Mouse (Mus musculus): ENCODE data around the gene Gm44596. TPM values are rescaled to one million over a fixed set of nuclear protein-coding genes. Genes with fewer than 3 reads are reported as not detected.
"Not testable (repeated sequence)": the region's sequence is repeated elsewhere in the genome, so short reads cannot be mapped to it uniquely, and the experiment has no call there.

Gene Gm44596
- polyA plus RNA-seq, 1 experiment from 2014 or later, result not detected

DNA sequence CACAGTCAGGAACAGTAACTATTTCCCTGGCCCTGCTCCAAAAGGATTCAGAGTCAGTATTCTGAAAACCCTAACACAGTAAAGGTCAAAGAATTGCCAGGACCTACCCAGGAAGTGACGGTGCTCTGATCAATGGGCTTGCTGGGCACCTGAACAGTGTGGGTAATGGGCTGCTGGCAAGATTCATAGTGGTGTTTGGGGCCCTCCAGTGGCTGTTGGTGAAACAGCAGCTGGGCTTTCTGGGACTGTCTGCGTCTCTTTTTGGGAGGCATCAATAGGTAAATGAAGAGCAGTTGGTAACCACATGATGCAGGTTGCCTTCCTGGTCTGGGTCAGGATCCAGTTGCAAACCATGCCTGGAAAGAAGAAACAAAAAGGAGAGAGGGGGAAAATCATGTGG, 16.3 kb upstream of the Gm44596 start:
- WGBS, result 5% methylated on average over 2 of the region's 2 CpGs
- Histone ChIP-seq H3K9ac (no peak overlapping the region), H3K4me1 (peaks cover 34% of the 10 kb centered on the region), H3K9me3 (no peaks in the 10 kb centered on the region), H3K4me3 (no peak overlapping the region), H3K27ac (no peak overlapping the region), H3K4me2 (no peak overlapping the region), H3K36me3 (replicated peaks) (0 out of 2 replicates have a peak, but pooled peaks cover 7% of the 10 kb centered on the region), H3K27me3 (replicated peaks) (no peaks in the 10 kb centered on the region)
- ATAC-seq (replicated peaks), result no peak

DNA sequence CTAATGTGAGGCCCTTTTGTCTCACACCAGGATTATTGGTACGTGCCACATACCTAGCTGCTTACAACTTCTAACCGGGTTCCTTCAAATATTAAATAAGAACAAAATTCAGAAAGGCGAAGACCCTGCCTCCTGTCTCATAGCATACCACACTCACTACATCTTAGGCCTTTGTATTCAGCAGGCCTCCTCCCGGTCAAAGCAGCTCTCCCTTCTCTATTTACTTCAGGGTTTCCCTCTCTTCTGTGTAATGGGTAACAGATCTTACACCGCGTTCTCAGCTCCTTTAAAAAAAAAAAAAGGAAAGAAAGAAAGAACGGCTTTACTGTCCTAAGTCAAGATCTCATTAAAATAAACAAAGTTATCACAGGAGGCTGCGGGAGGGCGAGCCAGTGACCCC, 13.4 kb upstream of the Gm44596 start:
- Histone ChIP-seq H3K27ac (peak overlapping the region; percentile 86), H3K36me3 (replicated peaks) (0 out of 2 replicates have a peak, but pooled peaks cover 7% of the 10 kb centered on the region), H3K4me2 (peak overlapping the region; percentile 94), H3K4me1 (peaks cover 18% of the 10 kb centered on the region), H3K4me3 (peak overlapping the region; percentile 61), H3K9me3 (no peaks in the 10 kb centered on the region), H3K9ac (peak overlapping the region; percentile 69), H3K27me3 (replicated peaks) (no peaks in the 10 kb centered on the region)
- 12% methylated on average over 9 of the region's 9 CpGs for WGBS
- ATAC-seq (replicated peaks), result no peak

DNA sequence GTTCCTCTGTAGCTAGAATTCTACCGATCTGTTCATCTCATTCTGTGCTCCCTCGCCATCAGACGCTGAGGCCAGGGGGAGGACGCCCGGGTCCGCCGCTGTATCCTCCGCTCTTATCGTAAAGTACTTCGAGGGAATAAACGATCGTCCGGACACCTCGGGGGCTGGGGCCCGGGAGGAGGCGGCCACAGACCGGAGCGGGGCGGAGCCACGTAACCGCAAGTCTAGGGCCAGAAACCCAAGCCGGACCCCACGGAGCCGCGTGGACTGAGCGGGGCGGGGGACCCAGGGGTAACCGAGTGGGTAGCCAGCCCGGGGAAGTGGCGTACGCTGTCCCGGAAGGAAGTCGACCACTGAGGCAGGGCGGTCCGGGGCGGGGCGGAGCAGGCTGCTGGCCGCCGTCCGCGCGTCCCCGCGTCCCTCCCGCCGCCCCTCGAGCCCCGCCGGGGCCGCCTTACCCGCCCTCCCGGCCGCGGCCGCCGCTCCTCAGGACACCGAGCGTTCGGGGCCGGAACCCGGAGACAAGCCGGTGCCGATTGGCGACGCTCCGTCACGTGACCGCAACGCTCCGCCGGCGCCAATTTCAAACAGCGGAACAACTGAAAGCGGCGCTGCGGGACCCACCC, 12.8 kb upstream of the Gm44596 start, which contains the start of the genes Rhno1 and Foxm1:
Rhno1 (minus strand) TSS at position 531 of the 626 bp plus-strand sequence.
Foxm1 (plus strand) TSS at position 587 of the 626 bp plus-strand sequence.
- under 1% methylated on average over 53 of the region's 76 CpGs for WGBS
- no peaks in the 10 kb centered on the region for H3K9me3 ChIP-seq
- peak within 1 kb of the TSS; percentile 94 for H3K4me2 ChIP-seq
- H3K27ac ChIP-seq, result peak within 1 kb of the TSS; percentile 86
- H3K36me3 ChIP-seq (replicated peaks), result 0 out of 2 replicates have a peak, but pooled peaks cover 7% of the 10 kb centered on the region
- H3K9ac ChIP-seq, result peak within 1 kb of the TSS; percentile 69
- H3K27me3 ChIP-seq (replicated peaks), result no peaks in the 10 kb centered on the region
- peaks cover 18% of the 10 kb centered on the region for H3K4me1 ChIP-seq
- peak; percentile 91 for ATAC-seq (replicated peaks)
- H3K4me3 ChIP-seq, result peak within 1 kb of the TSS; percentile 61

DNA sequence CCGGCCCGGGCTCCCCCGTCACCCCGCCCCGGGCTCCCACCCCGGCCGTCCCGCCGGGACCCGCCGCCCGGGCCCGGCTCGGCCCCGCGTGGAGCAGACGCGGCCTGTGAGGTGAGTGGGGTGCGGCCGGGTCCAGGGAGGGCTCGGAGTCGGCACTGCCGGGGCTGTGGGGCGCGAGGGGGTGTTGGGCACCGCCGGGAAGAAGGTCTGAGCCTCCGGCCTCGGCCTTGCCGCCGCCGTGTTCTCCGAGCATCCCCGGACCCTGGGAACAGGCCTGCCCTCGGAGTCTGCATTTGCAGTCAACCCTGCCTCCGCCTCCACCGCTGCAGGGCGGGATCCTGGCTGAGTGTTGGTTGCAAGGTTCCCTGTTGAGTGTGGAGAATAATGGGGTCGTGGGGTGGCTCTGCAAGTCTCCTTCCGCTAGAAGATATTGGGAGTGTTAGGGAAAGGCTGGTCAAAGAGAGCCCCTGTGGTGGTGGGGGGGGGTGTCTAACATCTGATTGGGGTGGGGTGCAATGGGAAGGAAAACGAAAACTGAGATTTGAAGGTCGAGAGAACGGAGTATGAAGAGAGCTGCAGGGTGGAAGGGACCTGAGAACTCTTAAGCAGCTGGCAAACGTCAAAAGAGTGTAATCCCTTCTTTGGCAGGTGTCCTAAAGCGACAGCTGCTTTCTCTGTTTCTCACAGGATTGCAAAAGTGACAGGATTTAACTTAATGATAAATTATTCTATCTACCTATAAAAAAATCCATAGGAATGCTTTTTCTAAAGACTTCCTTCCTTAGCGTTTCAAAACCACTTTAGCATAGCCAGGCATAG, 12.1 kb upstream of the Gm44596 start:
- H3K27ac ChIP-seq, result peak overlapping the region; percentile 86; the same call in 1 of the 2 replicates
- WGBS, result under 1% methylated on average over 22 of the region's 46 CpGs
- peak overlapping the region; percentile 61 for H3K4me3 ChIP-seq
- no peaks in the 10 kb centered on the region for H3K9me3 ChIP-seq
- H3K27me3 ChIP-seq (replicated peaks), result no peaks in the 10 kb centered on the region
- H3K36me3 ChIP-seq (replicated peaks), result 0 out of 2 replicates have a peak, but pooled peaks cover 5% of the 10 kb centered on the region
- ATAC-seq (replicated peaks), result peak; percentile 71
- H3K4me1 ChIP-seq, result peaks cover 18% of the 10 kb centered on the region
- H3K9ac ChIP-seq, result peak overlapping the region; percentile 69
- H3K4me2 ChIP-seq, result peak overlapping the region; percentile 94

DNA sequence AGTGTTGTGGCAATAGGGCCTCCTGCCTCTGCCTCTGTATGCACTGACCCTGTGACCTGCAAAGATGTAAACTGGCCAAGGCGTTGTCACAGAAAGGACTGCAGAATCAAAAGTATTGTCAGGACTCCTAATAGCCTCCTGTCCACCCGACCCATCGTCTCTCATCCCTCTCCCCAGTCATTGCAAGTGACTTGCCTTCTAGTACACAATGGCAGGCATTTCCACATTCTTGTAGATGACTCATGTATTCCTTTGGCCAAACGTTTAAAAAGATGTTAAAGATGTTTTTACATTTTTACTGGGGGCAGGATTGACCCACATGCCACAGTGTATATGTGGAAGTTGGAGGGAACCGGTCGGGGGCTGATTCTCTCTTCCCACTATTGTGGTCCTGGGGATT, 10.6 kb upstream of the Gm44596 start:
- no peak overlapping the region for H3K4me3 ChIP-seq
- H3K27me3 ChIP-seq (replicated peaks), result no peaks in the 10 kb centered on the region
- peaks cover 18% of the 10 kb centered on the region for H3K4me1 ChIP-seq
- no peak overlapping the region for H3K27ac ChIP-seq
- no peak overlapping the region for H3K4me2 ChIP-seq
- WGBS, result 77% methylated on average over 6 of the region's 6 CpGs
- H3K9ac ChIP-seq, result no peak overlapping the region
- H3K36me3 ChIP-seq (replicated peaks), result no peaks in the 10 kb centered on the region
- no peak for ATAC-seq (replicated peaks)
- no peaks in the 10 kb centered on the region for H3K9me3 ChIP-seq

DNA sequence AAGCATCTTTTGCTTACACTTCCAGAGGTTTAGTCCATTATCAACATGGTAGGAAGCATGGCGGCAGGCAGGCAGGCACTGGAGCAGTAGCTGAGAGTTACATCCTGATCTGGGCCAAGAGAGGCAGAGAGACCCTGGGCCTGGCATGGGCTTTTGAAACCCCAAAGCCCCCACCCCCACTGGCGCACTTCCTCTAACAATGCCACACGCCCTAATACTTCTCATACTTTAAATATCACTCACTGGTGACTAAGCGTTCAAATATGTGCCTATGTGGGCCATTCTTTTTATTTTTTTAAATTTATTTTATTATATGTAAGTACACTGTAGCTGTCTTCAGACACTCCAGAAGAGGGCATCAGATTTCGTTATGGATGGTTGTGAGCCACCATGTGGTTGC, 8.8 kb upstream of the Gm44596 start:
- H3K4me1 ChIP-seq, result peaks cover 8% of the 10 kb centered on the region
- H3K36me3 ChIP-seq (replicated peaks), result no peaks in the 10 kb centered on the region
- ATAC-seq (replicated peaks), result no peak
- H3K9ac ChIP-seq, result no peak overlapping the region
- no peak overlapping the region for H3K4me3 ChIP-seq
- H3K27ac ChIP-seq, result no peak overlapping the region
- no peak overlapping the region for H3K4me2 ChIP-seq
- H3K9me3 ChIP-seq, result no peaks in the 10 kb centered on the region
- no peaks in the 10 kb centered on the region for H3K27me3 ChIP-seq (replicated peaks)
- WGBS, result 91% methylated on average over 5 of the region's 5 CpGs

DNA sequence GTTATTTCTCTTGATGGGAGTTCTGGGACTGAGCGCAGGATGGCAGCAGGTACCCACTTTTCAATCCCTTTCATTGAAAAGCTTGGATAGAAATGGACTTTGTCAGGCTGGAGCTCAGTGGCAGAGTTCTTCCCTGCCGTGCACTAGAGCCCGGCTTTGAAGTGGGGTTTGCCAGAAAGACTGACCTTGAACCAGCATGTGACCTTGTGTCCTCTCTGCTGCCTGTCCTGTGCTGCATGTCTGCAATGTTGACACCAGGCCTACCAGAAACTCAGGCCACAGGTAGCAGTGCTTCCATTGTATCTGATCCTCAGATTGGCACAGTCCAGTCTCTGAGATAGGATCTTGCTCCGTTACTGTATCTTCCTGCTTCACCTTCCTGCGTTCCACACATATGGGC, 5.3 kb upstream of the Gm44596 start:
- Histone ChIP-seq H3K9ac (no peak overlapping the region), H3K27ac (no peak overlapping the region), H3K36me3 (replicated peaks) (no peaks in the 10 kb centered on the region), H3K4me2 (no peak overlapping the region), H3K4me3 (no peak overlapping the region), H3K27me3 (replicated peaks) (no peaks in the 10 kb centered on the region), H3K9me3 (no peaks in the 10 kb centered on the region), H3K4me1 (peaks cover 8% of the 10 kb centered on the region)
- ATAC-seq (replicated peaks), result no peak
- 95% methylated on average over 5 of the region's 5 CpGs for WGBS

DNA sequence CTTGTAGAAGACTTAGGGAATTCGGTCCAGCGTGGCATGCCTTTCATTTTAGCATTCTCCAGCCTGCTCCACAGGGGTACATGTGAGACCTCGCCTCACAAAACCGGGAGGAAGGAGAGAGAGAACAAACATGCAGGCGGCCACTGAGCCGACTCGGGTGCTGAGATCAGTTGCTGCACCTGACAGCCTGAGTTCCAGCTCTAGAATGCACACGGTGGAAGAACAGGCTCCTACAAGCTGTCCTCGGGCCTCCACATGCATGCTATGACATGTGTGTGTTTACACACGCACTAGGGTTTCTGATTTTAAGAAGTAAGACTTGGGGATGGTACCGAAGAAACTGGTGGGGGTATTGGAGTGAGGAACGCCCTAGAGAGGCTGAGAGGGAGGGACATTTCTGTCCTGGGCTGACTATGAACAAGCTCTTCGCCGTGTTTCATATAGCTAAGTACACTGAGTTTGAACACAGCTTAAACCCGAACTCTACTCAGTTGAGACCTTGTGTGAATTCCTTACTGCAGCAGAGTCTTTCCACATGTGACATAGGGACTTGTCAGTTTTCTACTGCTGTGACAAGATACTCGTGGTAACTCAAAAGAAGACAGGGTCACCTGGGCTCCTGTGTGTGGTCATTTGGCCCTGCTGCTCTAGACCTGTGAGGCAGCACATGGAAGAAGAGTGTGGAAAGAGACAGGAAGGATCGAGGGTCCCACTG, 1.2 kb downstream of the Gm44596 start:
- no peaks in the 10 kb centered on the region for H3K9me3 ChIP-seq
- H3K36me3 ChIP-seq (replicated peaks), result no peaks in the 10 kb centered on the region
- no peaks in the 10 kb centered on the region for H3K27me3 ChIP-seq (replicated peaks)
- no peak overlapping the region for H3K4me2 ChIP-seq
- WGBS, result 93% methylated on average over 17 of the region's 17 CpGs
- H3K27ac ChIP-seq, result no peak overlapping the region
- no peak overlapping the region for H3K4me3 ChIP-seq
- no peak overlapping the region for H3K9ac ChIP-seq
- ATAC-seq (replicated peaks), result no peak
- H3K4me1 ChIP-seq, result peaks cover 11% of the 10 kb centered on the region

DNA sequence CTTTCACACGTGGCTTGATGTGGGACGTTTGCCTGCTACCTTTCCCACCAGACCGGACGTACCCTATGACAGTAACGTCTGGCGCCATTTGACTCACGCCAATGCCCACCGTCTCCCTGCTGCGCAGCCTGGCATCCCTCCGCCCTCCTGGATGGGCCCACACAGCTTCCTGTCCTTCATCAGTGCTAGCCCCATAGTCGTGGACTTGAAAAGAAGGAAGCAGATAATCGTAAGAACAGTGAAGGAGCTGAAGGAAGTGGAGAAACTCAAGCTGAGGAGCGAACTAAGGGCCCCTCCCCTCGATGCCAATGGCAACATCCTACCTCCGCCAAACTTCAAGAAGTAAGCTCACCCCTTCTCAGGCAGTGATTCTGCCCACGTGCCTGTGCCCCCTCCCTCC, 4.3 kb downstream of the Gm44596 start:
- Histone ChIP-seq H3K27ac (no peak overlapping the region), H3K9me3 (no peaks in the 10 kb centered on the region), H3K9ac (no peak overlapping the region), H3K4me1 (peaks cover 8% of the 10 kb centered on the region), H3K36me3 (replicated peaks) (no peaks in the 10 kb centered on the region), H3K4me3 (no peak overlapping the region), H3K4me2 (no peak overlapping the region), H3K27me3 (replicated peaks) (no peaks in the 10 kb centered on the region)
- 85% methylated on average over 16 of the region's 16 CpGs for WGBS
- no peak for ATAC-seq (replicated peaks)

DNA sequence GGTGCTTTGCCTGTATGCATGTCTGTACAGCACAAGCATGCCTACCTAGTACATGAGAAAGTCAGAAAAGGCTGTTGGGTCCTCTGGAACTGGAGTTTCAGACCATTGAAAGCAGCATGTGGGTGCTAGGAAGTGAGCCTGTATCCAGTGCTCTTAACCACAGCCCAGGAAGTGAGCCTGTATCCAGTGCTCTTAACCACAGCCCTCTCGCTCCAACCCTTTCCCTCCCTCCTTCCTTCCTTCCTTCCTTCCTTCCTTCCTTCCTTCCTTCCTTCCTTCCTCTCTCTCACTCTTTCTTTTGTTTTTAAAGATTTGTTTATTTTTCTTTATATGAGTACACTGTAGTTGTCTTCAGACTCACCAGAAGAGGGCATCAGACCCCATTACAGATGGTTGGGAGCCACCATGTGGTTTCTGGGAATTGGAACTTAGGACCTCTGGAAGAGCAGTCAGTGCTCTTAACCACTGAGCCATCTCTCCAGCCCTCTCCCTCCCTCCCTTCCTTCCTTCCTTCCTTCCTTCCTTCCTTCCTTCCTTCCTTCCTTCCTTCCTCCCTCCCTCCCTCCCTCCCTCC, 5.4 kb downstream of the Gm44596 start:
- H3K36me3 ChIP-seq (replicated peaks); ATAC-seq (replicated peaks); H3K27me3 ChIP-seq (replicated peaks); H3K4me2 ChIP-seq; H3K27ac ChIP-seq; H3K9ac ChIP-seq; H3K4me1 ChIP-seq; H3K4me3 ChIP-seq; H3K9me3 ChIP-seq: not testable (repeated sequence)
- 89% methylated on average over 1 of the region's 1 CpGs for WGBS

DNA sequence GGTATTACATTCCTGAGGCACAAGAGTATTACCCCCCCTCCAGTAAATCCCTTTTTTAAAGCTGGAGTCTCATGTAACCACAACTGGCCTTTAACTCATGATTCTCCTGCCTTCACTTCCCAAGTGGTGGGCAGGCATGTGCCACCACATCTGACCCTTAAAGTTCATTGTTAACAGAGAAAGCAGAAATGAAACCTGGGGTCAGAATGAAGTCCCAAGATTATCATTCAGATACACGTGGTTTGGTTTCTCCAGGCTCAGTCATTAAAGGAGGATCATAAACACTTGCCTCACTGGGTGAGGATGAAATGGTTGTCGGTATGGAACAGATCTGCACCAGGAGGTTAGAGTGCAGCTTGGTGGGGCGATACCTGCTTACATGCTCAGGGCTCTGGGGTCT, 6.0 kb downstream of the Gm44596 start:
- no peak overlapping the region for H3K9ac ChIP-seq
- WGBS, result 85% methylated on average over 3 of the region's 3 CpGs
- no peak overlapping the region for H3K4me2 ChIP-seq
- no peaks in the 10 kb centered on the region for H3K9me3 ChIP-seq
- no peaks in the 10 kb centered on the region for H3K27me3 ChIP-seq (replicated peaks)
- H3K4me3 ChIP-seq, result no peak overlapping the region
- no peak overlapping the region for H3K27ac ChIP-seq
- no peaks in the 10 kb centered on the region for H3K4me1 ChIP-seq
- ATAC-seq (replicated peaks), result no peak
- no peaks in the 10 kb centered on the region for H3K36me3 ChIP-seq (replicated peaks)

DNA sequence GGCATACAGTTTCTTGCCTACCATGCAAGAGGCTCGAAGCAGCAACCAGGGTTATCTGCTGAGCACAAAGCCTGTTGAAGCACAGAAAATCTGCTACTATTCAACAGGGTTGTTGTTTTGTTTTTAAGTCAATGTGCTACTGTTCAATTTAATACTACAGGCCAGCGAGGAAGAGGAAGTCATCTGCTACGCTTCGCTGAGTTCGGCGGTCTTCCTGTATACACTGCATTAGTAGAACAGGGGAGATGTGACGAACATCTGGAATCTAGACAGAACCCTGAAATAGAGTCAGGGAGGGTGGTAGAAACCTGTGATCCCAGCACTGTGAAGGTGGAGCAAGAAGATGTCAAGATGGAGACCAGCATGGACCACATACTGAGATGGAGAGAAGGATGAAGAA, 8.4 kb downstream of the Gm44596 start:
- Histone ChIP-seq H3K27me3 (replicated peaks) (no peaks in the 10 kb centered on the region), H3K4me3 (no peak overlapping the region), H3K9me3 (no peaks in the 10 kb centered on the region), H3K4me2 (no peak overlapping the region), H3K27ac (no peak overlapping the region), H3K4me1 (no peaks in the 10 kb centered on the region), H3K36me3 (replicated peaks) (no peaks in the 10 kb centered on the region), H3K9ac (no peak overlapping the region)
- 80% methylated on average over 7 of the region's 7 CpGs for WGBS
- ATAC-seq (replicated peaks), result no peak
